Mouse (Mus musculus) forebrain, postnatal 0 days (tissue): ENCODE results near the gene Slc31a1. TPM values are rescaled to one million over a fixed set of nuclear protein-coding genes. Genes with fewer than 3 reads are reported as not detected.

Source experiments
- ATAC-seq: fragments of 200-750 bp; cut with Nextera tagmentation; 2 replicates; pipeline ENCODE4 v1.8.0; 2017; ENCODE audit warnings: mild to moderate bottlenecking, moderate library complexity
- DNase-seq: peaks from one replicate; pipeline ENCODE4 v3.0.0-alpha.2; 2015
- H3K27ac ChIP-seq: fragments of 300-500 bp; sonication (generic); 2 replicates; pipeline ENCODE4 v1.5.1; 2014; ENCODE audit warnings: low read depth, mild to moderate bottlenecking, antibody characterized with exemption, low read length, moderate library complexity, mixed read lengths
- H3K27me3 ChIP-seq: fragments of 300-500 bp; sonication (generic); 2 replicates; pipeline ENCODE4 v1.6.1; 2014; ENCODE audit warnings: mild to moderate bottlenecking, low read length, mixed read lengths; ENCODE audit not compliant: insufficient read depth
- H3K36me3 ChIP-seq: fragments of 300-500 bp; sonication (generic); 2 replicates; pipeline ENCODE4 v1.6.1; 2014; ENCODE audit warnings: mild to moderate bottlenecking, moderate library complexity; ENCODE audit not compliant: insufficient read depth
- H3K4me1 ChIP-seq: fragments of 300-500 bp; sonication (generic); 2 replicates; pipeline ENCODE4 v1.6.1; 2014; ENCODE audit warnings: antibody characterized with exemption; ENCODE audit not compliant: insufficient read depth
- H3K4me2 ChIP-seq: fragments of 300-500 bp; sonication (generic); 2 replicates; pipeline ENCODE4 v1.6.1; 2014; ENCODE audit warnings: low read depth, mild to moderate bottlenecking, moderate library complexity
- H3K4me3 ChIP-seq: fragments of 300-500 bp; sonication (generic); 2 replicates; pipeline ENCODE4 v1.5.1; 2014; ENCODE audit warnings: low read depth, low read length, mixed read lengths
- H3K9ac ChIP-seq: fragments of 300-500 bp; sonication (generic); 2 replicates; pipeline ENCODE4 v1.6.1; 2014; ENCODE audit warnings: mild to moderate bottlenecking
- H3K9me3 ChIP-seq: fragments of 300-500 bp; sonication (generic); 2 replicates; pipeline ENCODE4 v1.6.1; 2016; ENCODE audit warnings: low read length
- CTCF ChIP-seq: sonication (generic); IDR thresholded peaks from 2 replicates; pipeline ENCODE4 v1.5.1; 2016; ENCODE audit warnings: antibody characterized with exemption, control low read depth, low read depth
- WGBS: fragments of 180-500 bp; shearing (Covaris S2); extraction: QIAGEN DNeasy Blood & Tissue Kit; methylation state at CpG from one replicate; pipeline ENCODE4 v1.1.7; 2014; 5-methylcytosine and 5-hydroxymethylcytosine counted together
- polyA plus RNA-seq: library from polyadenylated mRNA; unstranded; fragments of >200 nt; fragmentation: Nextera tagmentation; extraction: Ambion mirVana; gene quantifications from 2 replicates; pipeline ENCODE4 v1.2.1, GENCODE M21; 2015
- total RNA-seq: library from RNA; depleted of rRNA; stranded (reverse); fragments of >200 nt; gene quantifications from 2 replicates; pipeline ENCODE4 v1.2.3, GENCODE M21; 2014; rRNA removed

Slc31a1 gene
- total RNA-seq = 15.2 and 16.2 TPM in 2 replicates
- 30.4 and 39.9 TPM in 2 replicates for polyA plus RNA-seq

DNA sequence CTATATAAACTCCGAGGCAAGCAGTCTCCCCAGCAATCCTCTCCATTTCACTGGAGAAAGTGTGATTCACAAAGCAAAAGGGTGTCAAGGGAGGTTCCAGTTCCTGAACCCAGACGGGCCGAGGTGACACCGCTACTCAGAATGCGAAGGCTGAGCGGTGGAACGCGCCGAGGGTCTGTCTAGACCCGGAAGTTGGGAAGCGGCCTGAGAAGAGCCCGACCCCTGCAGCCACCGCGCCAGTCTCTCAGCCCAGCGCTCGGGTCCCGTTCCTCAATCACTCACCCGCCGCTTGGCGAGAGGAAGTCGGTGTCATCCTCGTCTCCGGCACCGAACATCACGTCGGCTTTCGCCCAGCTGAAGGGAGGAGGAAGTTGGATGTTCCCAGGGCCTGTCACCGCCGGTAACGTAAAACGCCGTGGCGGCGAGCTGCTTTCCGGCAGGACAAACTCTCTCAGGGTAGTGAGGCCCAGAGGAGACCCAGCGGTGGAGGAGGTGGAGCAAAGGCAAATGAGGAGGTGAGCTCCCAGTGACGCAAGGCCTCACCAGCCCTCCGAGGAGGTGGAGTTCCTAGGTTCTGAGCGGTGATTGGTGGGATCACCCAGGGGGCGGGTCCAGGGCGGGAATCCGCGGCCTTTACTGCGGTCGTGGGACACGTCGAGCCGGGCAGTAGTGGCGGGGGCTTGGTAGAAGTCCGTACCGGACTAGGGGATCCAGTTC is at the start of gene Slc31a1, which contains the start of gene Fkbp15:
Gene Slc31a1, plus strand, starts transcription at position 640 of the 717 bp plus-strand sequence.
Gene Fkbp15, minus strand, starts transcription at position 461 of the 717 bp plus-strand sequence.
- H3K4me1 ChIP-seq = peaks cover 13% of the 10 kb centered on the region; the same call in 1 of the 2 replicates
- H3K27ac ChIP-seq = peak within 1 kb of the TSS; percentile 88
- peak within 1 kb of the TSS; percentile 77 for H3K9ac ChIP-seq
- peak; percentile 97 for DNase-seq
- H3K27me3 ChIP-seq = no peaks in the 10 kb centered on the region
- no peaks in the 10 kb centered on the region for H3K9me3 ChIP-seq
- H3K36me3 ChIP-seq = no peaks in the 10 kb centered on the region
- TF ChIP-seq CTCF = no peak
- H3K4me3 ChIP-seq = peak within 1 kb of the TSS; percentile 83
- peak; percentile 100 for ATAC-seq
- under 1% methylated on average over 51 of the region's 51 CpGs for WGBS
- peak within 1 kb of the TSS; percentile 84 for H3K4me2 ChIP-seq

DNA sequence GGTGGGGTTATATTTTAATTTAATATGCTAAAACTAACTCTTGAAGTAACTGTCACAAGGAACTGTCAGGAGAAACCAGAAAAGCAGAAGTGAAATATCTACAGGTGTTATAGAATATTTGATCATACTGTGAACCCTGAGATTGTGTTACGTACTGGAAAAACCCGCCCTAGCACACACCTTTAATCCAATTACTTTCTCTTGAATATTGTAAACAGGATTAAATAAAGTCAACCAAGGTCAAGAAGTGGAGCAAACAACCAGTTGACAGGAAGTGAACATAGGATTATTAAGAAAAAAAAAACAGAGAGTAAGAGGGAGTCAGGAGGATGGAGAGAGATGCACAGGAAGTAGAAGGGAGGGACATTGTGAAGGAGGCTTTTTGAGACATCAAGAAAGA is 47.7 kb upstream of the Slc31a1 start:
- H3K27me3 ChIP-seq = no peaks in the 10 kb centered on the region
- H3K4me3 ChIP-seq = no peak overlapping the region
- WGBS = 94% methylated on average over 2 of the region's 2 CpGs
- no peaks in the 10 kb centered on the region for H3K9me3 ChIP-seq
- H3K4me1 ChIP-seq = no peaks in the 10 kb centered on the region
- H3K27ac ChIP-seq = no peak overlapping the region
- no peak overlapping the region for H3K9ac ChIP-seq
- H3K36me3 ChIP-seq = peaks cover 27% of the 10 kb centered on the region
- H3K4me2 ChIP-seq = no peak overlapping the region
- TF ChIP-seq CTCF = no peak
- no peak for DNase-seq
- no peak for ATAC-seq

- Histone ChIP-seq H3K4me1 (no peaks in the 10 kb centered on the region), H3K9me3 (no peaks in the 10 kb centered on the region), H3K27ac (no peak overlapping the region), H3K36me3 (peaks cover 25% of the 10 kb centered on the region), H3K9ac (no peak overlapping the region), H3K27me3 (no peaks in the 10 kb centered on the region), H3K4me3 (no peak overlapping the region), H3K4me2 (no peak overlapping the region)
- DNase-seq (no peak), ATAC-seq (no peak)
- TF ChIP-seq CTCF = no peak
- WGBS = 89% methylated on average over 9 of the region's 9 CpGs
Observed at GRCm38 (mm10) chr4:62313641-62314211, 46.8 kb upstream of the Slc31a1 start.

DNA sequence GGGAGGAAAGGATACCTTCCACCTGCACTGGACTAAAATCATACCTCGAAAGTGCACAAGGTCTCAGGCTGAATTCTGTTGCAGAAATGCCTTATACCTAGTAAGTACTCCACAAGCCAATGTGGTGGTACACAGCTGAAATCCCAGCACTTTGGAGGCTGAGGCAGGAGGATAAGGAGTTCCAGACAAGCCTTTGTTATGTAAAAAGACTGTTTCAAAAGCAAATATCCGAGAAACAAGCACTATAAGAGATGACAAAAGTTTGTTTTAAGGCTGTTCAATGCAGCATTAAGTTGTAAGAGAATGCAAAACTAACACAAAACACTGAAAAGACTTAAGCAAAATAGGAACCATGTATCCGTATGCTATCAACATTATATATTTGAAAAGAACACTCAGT is 46.0 kb upstream of the Slc31a1 start:
- H3K9me3 ChIP-seq = no peaks in the 10 kb centered on the region
- no peak overlapping the region for H3K9ac ChIP-seq
- peaks cover 30% of the 10 kb centered on the region for H3K36me3 ChIP-seq
- no peak overlapping the region for H3K4me2 ChIP-seq
- no peak overlapping the region for H3K27ac ChIP-seq
- DNase-seq (no peak), ATAC-seq (no peak)
- no peaks in the 10 kb centered on the region for H3K4me1 ChIP-seq
- WGBS = 82% methylated on average over 3 of the region's 3 CpGs
- no peaks in the 10 kb centered on the region for H3K27me3 ChIP-seq
- no peak for TF ChIP-seq CTCF
- no peak overlapping the region for H3K4me3 ChIP-seq

DNA sequence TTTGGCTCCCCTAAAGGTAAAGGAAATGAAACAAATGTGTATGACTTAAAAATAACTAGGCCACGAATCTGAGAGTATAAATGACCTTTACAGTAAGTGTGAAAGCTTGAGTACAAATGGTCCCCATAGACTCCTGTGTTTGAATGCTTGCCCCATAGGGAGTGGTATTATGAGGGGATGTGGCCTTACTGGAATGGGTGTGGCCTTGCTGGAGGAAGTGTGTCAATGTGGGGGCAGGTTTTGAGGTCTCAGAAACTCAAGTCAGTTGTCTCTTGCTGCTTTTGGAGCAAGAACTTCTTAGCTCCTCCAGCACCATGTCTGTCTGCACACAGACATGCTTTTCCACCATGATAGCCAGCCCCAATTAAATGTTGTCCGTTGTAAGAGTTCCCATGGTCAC is 44.1 kb upstream of the Slc31a1 start:
- 90% methylated on average over 2 of the region's 2 CpGs for WGBS
- no peak overlapping the region for H3K4me2 ChIP-seq
- ATAC-seq = no peak

GRCm38 (mm10) chr4:62318294-62318693 is 42.2 kb upstream of the Slc31a1 start:
- peaks cover 48% of the 10 kb centered on the region for H3K36me3 ChIP-seq
- H3K9me3 ChIP-seq = no peaks in the 10 kb centered on the region
- no peak overlapping the region for H3K4me3 ChIP-seq
- no peak overlapping the region for H3K9ac ChIP-seq
- TF ChIP-seq CTCF = no peak
- no peak for ATAC-seq
- H3K4me1 ChIP-seq = no peaks in the 10 kb centered on the region
- no peak overlapping the region for H3K27ac ChIP-seq
- DNase-seq = no peak
- WGBS = 82% methylated on average over 1 of the region's 1 CpGs
- H3K27me3 ChIP-seq = no peaks in the 10 kb centered on the region
- no peak overlapping the region for H3K4me2 ChIP-seq

More for the DNA sequence above, 44.1 kb upstream of the Slc31a1 start:
- DNase-seq = no peak
- Histone ChIP-seq H3K4me3 (no peak overlapping the region), H3K36me3 (peaks cover 47% of the 10 kb centered on the region), H3K9me3 (no peaks in the 10 kb centered on the region), H3K9ac (no peak overlapping the region), H3K4me1 (no peaks in the 10 kb centered on the region), H3K27me3 (no peaks in the 10 kb centered on the region), H3K27ac (no peak overlapping the region)
- TF ChIP-seq CTCF = no peak

GRCm38 (mm10) chr4:62322684-62323083 is 37.8 kb upstream of the Slc31a1 start:
- no peak overlapping the region for H3K9ac ChIP-seq
- H3K27me3 ChIP-seq = no peaks in the 10 kb centered on the region
- H3K4me3 ChIP-seq = no peak overlapping the region
- H3K36me3 ChIP-seq = peaks cover 56% of the 10 kb centered on the region
- no peak for DNase-seq
- H3K4me1 ChIP-seq = no peaks in the 10 kb centered on the region
- TF ChIP-seq CTCF = no peak
- ATAC-seq = no peak
- H3K4me2 ChIP-seq = no peak overlapping the region
- WGBS = 94% methylated on average over 3 of the region's 3 CpGs
- H3K27ac ChIP-seq = no peak overlapping the region
- H3K9me3 ChIP-seq = no peaks in the 10 kb centered on the region
